Mouse (Mus musculus) forebrain, embryonic 14.5 days (tissue): ENCODE results near the gene Gm28372. TPM values are rescaled to one million over a fixed set of nuclear protein-coding genes. Genes with fewer than 3 reads are reported as not detected.
A peak's percentile ranks its signal among the peaks of the same experiment; 100 is the strongest.

Source experiments
- ATAC-seq: fragments of 200-750 bp; cut with Nextera tagmentation; 2 replicates; pipeline ENCODE4 v1.8.0; 2017; ENCODE audit warnings: mild to moderate bottlenecking, moderate library complexity
- DNase-seq: peaks from one replicate; pipeline ENCODE4 v3.0.0-alpha.2; 2015; ENCODE audit warnings: low spot score
- H3K27ac ChIP-seq: fragments of 300-500 bp; sonication (generic); 2 replicates; pipeline ENCODE4 v1.5.1; 2014; ENCODE audit warnings: low read depth, mild to moderate bottlenecking, control low read depth, low read length, moderate library complexity
- H3K27me3 ChIP-seq: fragments of 300-500 bp; sonication (generic); replicated peaks from 2 replicates; pipeline ENCODE4 v1.6.1; 2014; ENCODE audit warnings: low read length, control low read depth, mixed read lengths; ENCODE audit not compliant: control insufficient read depth, insufficient read depth
- H3K36me3 ChIP-seq: fragments of 300-500 bp; sonication (generic); 2 replicates; pipeline ENCODE4 v1.6.1; 2014; ENCODE audit warnings: low read length, control low read depth; ENCODE audit not compliant: control insufficient read depth, insufficient read depth
- H3K4me1 ChIP-seq: fragments of 300-500 bp; sonication (generic); 2 replicates; pipeline ENCODE4 v1.6.1; 2014; ENCODE audit warnings: antibody characterized with exemption, low read length, control low read depth; ENCODE audit not compliant: control insufficient read depth, insufficient read depth
- H3K4me2 ChIP-seq: fragments of 300-500 bp; sonication (generic); 2 replicates; pipeline ENCODE4 v1.6.1; 2014; ENCODE audit warnings: mild to moderate bottlenecking, control low read depth, low read length
- H3K4me3 ChIP-seq: fragments of 300-500 bp; sonication (generic); 2 replicates; pipeline ENCODE4 v1.5.1; 2014; ENCODE audit warnings: low read depth, low read length, control low read depth
- H3K9ac ChIP-seq: fragments of 300-500 bp; sonication (generic); 2 replicates; pipeline ENCODE4 v1.6.1; 2014; ENCODE audit warnings: mild to moderate bottlenecking, low read length, control low read depth, moderate library complexity
- H3K9me3 ChIP-seq: fragments of 300-500 bp; sonication (generic); replicated peaks from 2 replicates; pipeline ENCODE4 v1.6.1; 2016; ENCODE audit warnings: low read length, control low read depth, mixed read lengths; ENCODE audit not compliant: control insufficient read depth
- WGBS: fragments of 180-500 bp; shearing (Covaris S2); extraction: QIAGEN DNeasy Blood & Tissue Kit; methylation state at CpG from one replicate; pipeline ENCODE4 v1.1.7; 2014; 5-methylcytosine and 5-hydroxymethylcytosine counted together
- polyA plus RNA-seq: library from polyadenylated mRNA; unstranded; fragments of >200 nt; fragmentation: Nextera tagmentation; extraction: Ambion mirVana; gene quantifications from 2 replicates; pipeline ENCODE4 v1.2.1, GENCODE M21; 2014

Gm28372 gene
- polyA plus RNA-seq, 1 experiment from 2014 or later = not detected

DNA sequence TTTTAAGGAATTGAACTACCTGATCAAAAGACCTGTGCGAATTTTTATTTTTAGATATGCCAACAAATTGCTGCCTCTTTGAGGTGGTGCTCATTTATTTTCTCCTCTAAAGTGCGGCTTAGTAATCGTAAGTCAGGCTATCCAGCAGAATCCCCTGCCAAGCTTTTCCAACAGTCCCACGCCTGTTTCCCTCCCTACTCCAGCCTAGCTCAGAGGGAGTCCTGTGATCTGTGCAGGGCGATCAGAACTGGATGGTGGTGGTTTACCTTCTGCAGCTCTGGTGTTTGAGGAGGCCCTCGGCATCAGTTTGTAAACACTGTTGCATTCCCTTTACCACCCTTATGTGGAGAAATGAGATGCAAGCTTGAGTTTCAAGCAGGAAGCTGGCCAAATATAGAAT is 48.4 kb downstream of the Gm28372 start:
- 67% methylated on average over 6 of the region's 6 CpGs for WGBS
- DNase-seq (no peak), ATAC-seq (no peak)
- Histone ChIP-seq H3K4me2 (no peak overlapping the region), H3K4me1 (peaks cover 15% of the 10 kb centered on the region), H3K36me3 (no peaks in the 10 kb centered on the region), H3K4me3 (no peak overlapping the region), H3K27me3 (no peaks in the 10 kb centered on the region), H3K9me3 (no peaks in the 10 kb centered on the region), H3K27ac (no peak overlapping the region), H3K9ac (0 out of 2 replicates have a peak overlapping the region, but pooled peaks have one; percentile 1)

DNA sequence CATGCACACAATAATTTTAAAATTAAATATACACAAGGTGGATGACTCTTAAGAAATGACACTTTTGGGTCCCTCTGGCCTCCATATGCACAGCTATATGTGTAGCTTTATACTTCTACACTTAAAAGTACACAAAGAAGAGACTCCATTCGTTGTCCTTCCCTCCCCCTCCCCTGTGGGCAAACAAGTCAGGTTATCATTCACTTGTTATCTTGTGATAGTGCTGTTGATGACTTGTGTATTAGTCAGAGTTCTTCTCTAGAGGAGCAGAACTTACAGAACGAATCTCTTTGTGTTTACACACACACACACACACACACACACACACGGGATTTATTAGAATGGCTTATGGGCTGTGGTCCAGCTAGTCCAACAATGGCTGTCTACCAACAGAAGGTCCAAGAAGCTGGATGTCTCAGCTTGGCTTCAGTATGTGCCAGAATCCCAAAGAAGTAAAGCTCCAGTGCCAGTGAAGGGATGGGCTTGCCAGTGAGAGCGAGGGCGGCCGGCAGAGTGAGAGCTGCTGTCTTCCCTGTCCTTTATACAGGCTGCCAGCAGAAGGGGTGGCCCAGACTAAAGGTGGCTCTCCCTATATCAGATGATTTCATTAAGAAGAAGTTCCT is 49.8 kb downstream of the Gm28372 start:
- H3K9me3 ChIP-seq = no peaks in the 10 kb centered on the region
- ATAC-seq (no peak), DNase-seq (peak; percentile 68)
- no peak overlapping the region for H3K4me3 ChIP-seq
- H3K27me3 ChIP-seq = no peaks in the 10 kb centered on the region
- no peak overlapping the region for H3K27ac ChIP-seq
- H3K4me1 ChIP-seq = peaks cover 10% of the 10 kb centered on the region; the same call in 1 of the 2 replicates
- no peak overlapping the region for H3K4me2 ChIP-seq
- H3K9ac ChIP-seq = no peak overlapping the region
- no peaks in the 10 kb centered on the region for H3K36me3 ChIP-seq
- WGBS = 70% methylated on average over 6 of the region's 6 CpGs

Other genes with a start within 250 kb of the Gm28372 start
- gene Snrpb, start 225.8 kb upstream of the Gm28372 start, polyA plus RNA-seq = 532 and 571 TPM in 2 replicates
- gene Tmc2, start 210.0 kb upstream of the Gm28372 start, polyA plus RNA-seq = not detected in 2 replicates
- 264 and 265 TPM in 2 replicates for gene Nop56, start 130.8 kb upstream of the Gm28372 start, polyA plus RNA-seq
- gene Idh3b, start 120.7 kb upstream of the Gm28372 start, polyA plus RNA-seq = 178 and 184 TPM in 2 replicates
- gene Ebf4, start 110.1 kb upstream of the Gm28372 start, polyA plus RNA-seq = 2.1 and 2.4 TPM in 2 replicates
- gene Cpxm1, start 7.7 kb upstream of the Gm28372 start, polyA plus RNA-seq = 10.1 and 10.9 TPM in 2 replicates
- not detected in 2 replicates for gene 1700020A23Rik, start within 50 bp of the Gm28372 start, polyA plus RNA-seq
- gene Tmem239, start 1.2 kb downstream of the Gm28372 start, polyA plus RNA-seq = not detected in 2 replicates
- gene Vps16, start 19.1 kb downstream of the Gm28372 start, polyA plus RNA-seq = 92.2 and 99.3 TPM in 2 replicates
- 8.9 and 12.0 TPM in 2 replicates for gene Pced1a, start 19.5 kb downstream of the Gm28372 start, polyA plus RNA-seq
- 130 and 135 TPM in 2 replicates for gene Ptpra, start 45.0 kb downstream of the Gm28372 start, polyA plus RNA-seq
- 94.7 and 98.1 TPM in 2 replicates for gene Mrps26, start 158.5 kb downstream of the Gm28372 start, polyA plus RNA-seq
- gene Oxt, start 170.9 kb downstream of the Gm28372 start, polyA plus RNA-seq = 0.66 TPM in 1 of 2 replicates, not detected in the other
- 17.7 and 27.0 TPM in 2 replicates for gene Avp, start 177.3 kb downstream of the Gm28372 start, polyA plus RNA-seq
- gene Fastkd5, start 224.8 kb downstream of the Gm28372 start, polyA plus RNA-seq = 14.0 and 15.9 TPM in 2 replicates
- 13.0 and 14.9 TPM in 2 replicates for gene Ubox5, start 224.8 kb downstream of the Gm28372 start, polyA plus RNA-seq
- gene Lzts3, start 237.6 kb downstream of the Gm28372 start, polyA plus RNA-seq = 1.6 and 2.5 TPM in 2 replicates